Mouse (Mus musculus) lung, adult 2 months (tissue): ENCODE results near the gene Mex3b. TPM values are rescaled to one million over a fixed set of nuclear protein-coding genes. Genes with fewer than 3 reads are reported as not detected.

Experiments
- DNase-seq: peaks from one replicate; pipeline ENCODE4 v3.0.0; 2022
- H3K4me1 ChIP-seq: fragments of 200-500 bp; 2 replicates; pipeline ENCODE4 v1.6.1; 2011; ENCODE audit warnings: low read length; ENCODE audit not compliant: control insufficient read depth, insufficient read depth
- H3K4me3 ChIP-seq: fragments of 200-500 bp; replicated peaks from 2 replicates; pipeline ENCODE3; 2011; ENCODE audit warnings: low read depth, mild to moderate bottlenecking, control low read depth, low read length; ENCODE audit errors: extremely low read depth
- CTCF ChIP-seq: fragments of 200-500 bp; IDR thresholded peaks from 2 replicates; pipeline ENCODE4 v1.5.1; 2011; ENCODE audit warnings: mild to moderate bottlenecking, low read length, control low read depth; ENCODE audit not compliant: insufficient read depth
- POLR2A ChIP-seq: fragments of 200-500 bp; IDR thresholded peaks from 2 replicates; pipeline ENCODE4 v1.6.1; 2011; ENCODE audit warnings: low read depth, mild to moderate bottlenecking, control low read depth, low read length, borderline replicate concordance; ENCODE audit errors: extremely low read depth
- whole genome bisulfite sequencing: fragments of 180-500 bp; shearing (Covaris S2); methylation state at CpG from one replicate; pipeline ENCODE4 v1.1.7; 2018; 5-methylcytosine and 5-hydroxymethylcytosine counted together
- polyA plus RNA-seq: library from polyadenylated mRNA; depleted of rRNA; stranded (reverse); fragments of >200 nt; gene quantifications from 2 replicates; pipeline ENCODE4 v1.2.3, GENCODE M21; 2012; rRNA removed

The Mex3b gene
- polyA plus RNA-seq, 1 experiment, result 11.1 TPM

DNA sequence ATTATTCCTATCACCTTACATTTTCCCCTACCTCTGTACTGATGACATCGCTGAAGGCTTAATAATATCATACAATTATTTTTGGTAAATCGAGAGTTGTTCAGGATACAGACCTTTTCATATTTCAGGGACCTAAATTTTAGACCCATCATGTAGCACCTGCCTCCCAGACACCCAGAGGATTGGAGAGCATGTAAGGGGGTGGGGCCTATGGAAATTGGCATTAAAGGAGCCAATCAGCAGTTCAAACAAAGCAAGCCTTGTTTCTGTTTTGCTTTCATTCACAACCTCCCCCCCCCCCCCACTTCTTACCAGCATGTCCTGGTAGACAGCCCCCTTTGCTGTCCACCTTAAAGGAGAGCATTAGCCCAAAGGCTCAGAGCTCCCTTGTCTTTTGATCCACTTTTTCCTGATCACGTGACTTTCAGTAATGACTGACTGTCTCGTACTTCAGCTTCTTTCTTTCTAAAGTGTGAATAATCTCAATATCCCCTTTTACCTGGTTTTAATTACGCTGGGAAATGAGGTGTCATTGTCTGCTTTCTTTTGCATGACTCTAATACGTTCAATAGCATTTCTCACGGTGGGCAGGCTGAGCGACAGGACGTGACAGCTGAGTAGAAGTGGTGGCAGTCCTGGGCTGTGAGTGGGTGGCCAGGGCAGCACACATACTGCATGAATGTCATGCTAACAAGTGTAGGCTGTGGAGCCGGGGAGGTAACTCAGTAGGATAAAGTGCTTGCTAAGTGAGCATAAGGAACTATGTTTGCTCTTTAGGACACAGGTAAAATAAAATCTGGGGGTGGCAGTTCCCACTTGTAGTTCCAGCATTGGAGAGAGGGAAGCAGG lies 43.6 kb downstream of the Mex3b start:
- H3K4me1 ChIP-seq, result no peaks in the 10 kb centered on the region
- H3K4me3 ChIP-seq, result no peak overlapping the region
- TF ChIP-seq CTCF (no peak), POLR2A (no peak)
- 57% methylated on average over 10 of the region's 10 CpGs for WGBS
- DNase-seq, result no peak

DNA sequence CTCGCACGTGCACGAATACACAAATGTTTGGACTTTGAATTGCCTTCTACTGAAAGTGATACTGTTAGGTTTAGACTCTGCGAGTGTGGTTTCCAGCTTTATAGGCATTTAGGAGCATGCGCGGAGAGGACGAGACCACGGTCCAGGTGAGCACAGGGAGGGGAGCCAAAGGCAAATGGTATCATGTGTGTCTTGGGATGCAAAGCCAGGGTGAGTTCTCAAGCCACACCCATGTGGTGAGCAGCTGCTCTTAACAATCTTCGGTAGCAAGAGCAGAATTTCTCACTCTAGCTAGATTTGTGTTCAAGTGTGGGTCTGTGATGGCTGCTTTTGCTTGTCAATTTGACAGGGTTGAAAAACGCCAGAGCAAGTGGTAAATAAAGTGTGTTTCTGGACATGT lies 44.4 kb downstream of the Mex3b start:
- H3K4me1 ChIP-seq, result no peaks in the 10 kb centered on the region
- H3K4me3 ChIP-seq, result no peak overlapping the region
- no peak for DNase-seq
- TF ChIP-seq POLR2A, result no peak
- no peak for TF ChIP-seq CTCF
- WGBS, result 82% methylated on average over 10 of the region's 10 CpGs

DNA sequence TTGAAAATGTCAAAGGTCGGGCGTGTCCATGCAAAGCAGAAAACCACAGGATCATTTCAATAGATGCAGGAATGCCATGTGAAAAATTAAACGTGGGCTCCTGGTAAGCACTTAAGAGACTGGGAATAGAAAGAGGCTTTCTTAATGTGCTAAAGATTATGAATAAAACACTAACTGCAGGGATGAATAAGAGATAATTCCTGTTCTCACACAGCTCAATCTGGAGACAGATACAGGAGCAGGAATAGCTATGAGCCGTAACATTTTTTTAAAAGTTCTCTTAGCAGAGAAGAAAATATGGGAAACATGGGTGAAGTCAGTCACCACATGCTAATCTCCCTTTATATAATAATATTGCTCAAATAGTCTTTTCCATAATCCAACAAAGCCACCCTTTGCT lies 47.2 kb downstream of the Mex3b start:
- Histone ChIP-seq H3K4me3 (no peak overlapping the region), H3K4me1 (no peaks in the 10 kb centered on the region)
- no peak for DNase-seq
- no peak for TF ChIP-seq CTCF
- no peak for TF ChIP-seq POLR2A
- WGBS, result 72% methylated on average over 4 of the region's 4 CpGs

Other genes starting within 250 kb of the Mex3b start
- gene Saxo2, start 218.8 kb upstream of the Mex3b start, polyA plus RNA-seq, result 3.9 and 5.7 TPM in 2 replicates
- 2.4 and 5.5 TPM in 2 replicates for gene Efl1, start 218.7 kb upstream of the Mex3b start, polyA plus RNA-seq